Mouse (Mus musculus): ENCODE measurements around the gene Fdxr. TPM values are rescaled to one million over a fixed set of nuclear protein-coding genes. Genes with fewer than 3 reads are reported as not detected.
A peak's percentile ranks its signal among the peaks of the same experiment; 100 is the strongest.

The Fdxr gene
- total and polyA plus RNA-seq, 2 experiments, result 13.7 to 28.3 TPM

DNA sequence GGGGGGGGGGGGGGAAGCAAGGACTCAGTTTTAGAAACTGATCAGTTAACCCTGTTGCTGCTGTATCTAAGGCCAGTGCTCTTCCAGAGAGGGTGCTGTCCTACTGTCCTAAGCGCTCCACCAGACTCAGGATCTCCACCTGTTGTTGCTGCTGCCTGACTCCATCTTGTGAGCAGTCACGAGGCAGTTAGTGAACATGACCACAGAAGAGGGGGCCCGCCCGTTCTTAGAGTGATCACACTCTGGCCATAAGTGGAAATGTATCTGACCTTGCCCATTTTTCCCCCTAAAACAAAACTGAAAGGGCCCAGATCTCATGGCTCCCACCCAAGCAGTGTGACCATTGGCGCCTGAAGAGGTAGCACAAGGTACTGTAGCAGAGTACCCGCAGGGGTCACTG lies 28.9 kb downstream of the Fdxr start:
- Histone ChIP-seq H3K9ac (ENCODE audit: low read depth, low read length) (no peak overlapping the region), H3K4me1 (ENCODE audit: control insufficient read depth, insufficient read depth, low read length) (peaks cover 20% of the 10 kb centered on the region), H3K36me3 (ENCODE audit: control insufficient read depth, insufficient read depth, low read length) (no peaks in the 10 kb centered on the region), H3K27me3 (ENCODE audit: control insufficient read depth, insufficient read depth, low read length) (peaks cover 14% of the 10 kb centered on the region), H3K4me3 (ENCODE audit: insufficient read depth, low read depth, low read length) (no peak overlapping the region), H3K27ac (replicated peaks; ENCODE audit: insufficient read depth, low read depth, low read length) (no peak overlapping the region), H3K79me2 (ENCODE audit: control insufficient read depth, insufficient read depth, low read length) (no peaks in the 10 kb centered on the region)
- DNase-seq (ENCODE audit: extremely low read depth, low read depth, low spot score), result no peak
- WGBS, result 83% methylated on average over 6 of the region's 6 CpGs
- TF ChIP-seq CTCF (IDR thresholded peaks at IDR 0.05; ENCODE audit: low read depth, low read length) (no peak), POLR2A (IDR thresholded peaks at IDR 0.05; ENCODE audit: extremely low read depth, insufficient read depth, low read length) (no peak)

DNA sequence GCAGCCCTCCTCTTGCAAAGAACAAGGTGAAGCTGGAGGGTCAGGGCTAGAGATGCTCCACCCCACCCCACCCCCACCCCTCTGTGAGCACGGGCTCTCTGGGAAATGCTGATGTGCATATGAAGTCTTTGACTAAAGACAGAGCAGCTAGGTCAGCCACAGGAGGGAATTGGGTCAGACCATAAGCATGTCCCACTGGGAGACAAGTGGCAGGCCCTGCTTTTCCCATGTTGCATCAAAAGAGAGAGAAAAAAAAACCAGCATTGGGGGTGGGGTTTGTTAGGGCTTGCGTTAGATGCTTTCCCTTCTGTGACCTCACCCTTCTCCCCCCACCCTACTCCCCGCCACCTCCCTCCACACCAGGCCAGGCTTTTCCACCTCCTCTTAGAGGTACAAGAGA lies 29.6 kb downstream of the Fdxr start:
- Histone ChIP-seq H3K9ac (ENCODE audit: low read depth, low read length) (no peak overlapping the region), H3K4me3 (ENCODE audit: insufficient read depth, low read depth, low read length) (no peak overlapping the region), H3K79me2 (ENCODE audit: control insufficient read depth, insufficient read depth, low read length) (no peaks in the 10 kb centered on the region), H3K4me1 (ENCODE audit: control insufficient read depth, insufficient read depth, low read length) (peaks cover 20% of the 10 kb centered on the region), H3K27me3 (ENCODE audit: control insufficient read depth, insufficient read depth, low read length) (peaks cover 14% of the 10 kb centered on the region), H3K27ac (replicated peaks; ENCODE audit: insufficient read depth, low read depth, low read length) (no peak overlapping the region), H3K36me3 (ENCODE audit: control insufficient read depth, insufficient read depth, low read length) (no peaks in the 10 kb centered on the region)
- no peak for TF ChIP-seq POLR2A (IDR thresholded peaks at IDR 0.05; ENCODE audit: extremely low read depth, insufficient read depth, low read length)
- TF ChIP-seq CTCF (IDR thresholded peaks at IDR 0.05; ENCODE audit: low read depth, low read length), result no peak
- no peak for DNase-seq (ENCODE audit: extremely low read depth, low read depth, low spot score)
- 61% methylated on average over 3 of the region's 3 CpGs for WGBS

DNA sequence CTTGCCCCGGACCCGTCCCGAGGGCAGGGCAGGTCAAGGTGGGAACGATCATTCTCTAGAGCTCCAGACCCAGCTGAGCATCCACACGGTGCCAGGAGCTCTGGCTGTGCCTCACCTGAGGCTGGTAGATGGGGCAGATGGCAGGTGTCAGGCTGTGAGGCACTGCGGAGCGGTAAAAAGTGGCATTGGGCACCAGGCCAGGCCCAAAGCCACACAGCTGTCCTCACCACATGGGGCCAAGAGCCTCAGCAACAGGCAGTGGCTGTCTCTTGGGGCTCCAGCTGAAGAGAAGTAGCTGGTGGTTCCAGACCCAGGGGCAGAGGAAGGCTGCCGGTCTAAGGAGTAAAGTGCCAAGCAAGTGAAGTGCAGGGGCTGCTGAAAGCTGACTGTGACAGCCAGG lies 30.5 kb downstream of the Fdxr start:
- H3K79me2 ChIP-seq (ENCODE audit: control insufficient read depth, insufficient read depth, low read length), result no peaks in the 10 kb centered on the region
- DNase-seq (ENCODE audit: extremely low read depth, low read depth, low spot score), result no peak
- WGBS, result 79% methylated on average over 8 of the region's 8 CpGs
- no peak for TF ChIP-seq CTCF (IDR thresholded peaks at IDR 0.05; ENCODE audit: low read depth, low read length)
- TF ChIP-seq POLR2A (IDR thresholded peaks at IDR 0.05; ENCODE audit: extremely low read depth, insufficient read depth, low read length), result no peak
- H3K36me3 ChIP-seq (ENCODE audit: control insufficient read depth, insufficient read depth, low read length), result no peaks in the 10 kb centered on the region
- H3K27ac ChIP-seq (replicated peaks; ENCODE audit: insufficient read depth, low read depth, low read length), result no peak overlapping the region
- no peak overlapping the region for H3K9ac ChIP-seq (ENCODE audit: low read depth, low read length)
- peaks cover 14% of the 10 kb centered on the region for H3K27me3 ChIP-seq (ENCODE audit: control insufficient read depth, insufficient read depth, low read length)
- H3K4me1 ChIP-seq (ENCODE audit: control insufficient read depth, insufficient read depth, low read length), result peaks cover 20% of the 10 kb centered on the region
- no peak overlapping the region for H3K4me3 ChIP-seq (ENCODE audit: insufficient read depth, low read depth, low read length)

GRCm38 (mm10) chr11:115244840-115245239 lies 32.0 kb downstream of the Fdxr start:
- no peaks in the 10 kb centered on the region for H3K79me2 ChIP-seq (ENCODE audit: control insufficient read depth, insufficient read depth, low read length)
- H3K9ac ChIP-seq (ENCODE audit: low read depth, low read length), result no peak overlapping the region
- DNase-seq (ENCODE audit: extremely low read depth, low read depth, low spot score), result peak; percentile 91
- H3K27ac ChIP-seq (replicated peaks; ENCODE audit: insufficient read depth, low read depth, low read length), result peak overlapping the region; percentile 81
- no peak for TF ChIP-seq CTCF (IDR thresholded peaks at IDR 0.05; ENCODE audit: low read depth, low read length)
- TF ChIP-seq POLR2A (IDR thresholded peaks at IDR 0.05; ENCODE audit: extremely low read depth, insufficient read depth, low read length), result no peak
- H3K4me1 ChIP-seq (ENCODE audit: control insufficient read depth, insufficient read depth, low read length), result peaks cover 19% of the 10 kb centered on the region
- H3K36me3 ChIP-seq (ENCODE audit: control insufficient read depth, insufficient read depth, low read length), result no peaks in the 10 kb centered on the region
- 47% methylated on average over 8 of the region's 8 CpGs for WGBS
- peaks cover 3% of the 10 kb centered on the region for H3K27me3 ChIP-seq (ENCODE audit: control insufficient read depth, insufficient read depth, low read length)
- H3K4me3 ChIP-seq (ENCODE audit: insufficient read depth, low read depth, low read length), result no peak overlapping the region

- no peak overlapping the region for H3K4me3 ChIP-seq (ENCODE audit: insufficient read depth, low read depth, low read length)
- no peaks in the 10 kb centered on the region for H3K27me3 ChIP-seq (ENCODE audit: control insufficient read depth, insufficient read depth, low read length)
- H3K36me3 ChIP-seq (ENCODE audit: control insufficient read depth, insufficient read depth, low read length), result no peaks in the 10 kb centered on the region
- peaks cover 15% of the 10 kb centered on the region for H3K4me1 ChIP-seq (ENCODE audit: control insufficient read depth, insufficient read depth, low read length)
- peak overlapping the region; percentile 33 for H3K9ac ChIP-seq (ENCODE audit: low read depth, low read length)
- DNase-seq (ENCODE audit: extremely low read depth, low read depth, low spot score), result peak; percentile 88
- 37% methylated on average over 12 of the region's 12 CpGs for WGBS
- peak overlapping the region; percentile 81 for H3K27ac ChIP-seq (replicated peaks; ENCODE audit: insufficient read depth, low read depth, low read length)
- H3K79me2 ChIP-seq (ENCODE audit: control insufficient read depth, insufficient read depth, low read length), result no peaks in the 10 kb centered on the region
- TF ChIP-seq CTCF (IDR thresholded peaks at IDR 0.05; ENCODE audit: low read depth, low read length) (0 out of 2 replicates have a peak, but pooled peaks have one; percentile 10), POLR2A (IDR thresholded peaks at IDR 0.05; ENCODE audit: extremely low read depth, insufficient read depth, low read length) (no peak)
These were observed 33.1 kb downstream of the Fdxr start for GRCm38 (mm10) chr11:115243783-115244182.

DNA sequence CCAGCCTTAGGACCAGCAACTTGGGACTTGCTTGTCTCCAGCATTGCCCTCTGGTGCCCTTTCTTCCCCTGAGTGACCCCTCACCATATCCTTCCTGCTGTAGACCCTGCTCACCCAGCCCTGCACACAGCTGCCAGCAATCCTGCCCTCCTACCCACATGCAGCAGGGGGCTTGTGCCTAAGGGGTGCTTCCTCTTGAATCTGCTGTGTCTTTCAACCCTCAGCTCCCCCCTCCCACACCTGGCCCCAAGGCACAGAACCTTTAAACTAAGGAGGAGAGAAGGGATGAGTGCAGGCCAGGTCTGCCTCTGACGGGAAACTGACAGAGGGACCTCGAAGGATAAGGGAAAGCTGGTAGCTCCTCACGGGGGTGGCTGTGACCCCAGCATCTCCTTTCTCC lies 34.1 kb downstream of the Fdxr start:
- H3K4me3 ChIP-seq (ENCODE audit: insufficient read depth, low read depth, low read length), result no peak overlapping the region
- H3K9ac ChIP-seq (ENCODE audit: low read depth, low read length), result no peak overlapping the region
- no peaks in the 10 kb centered on the region for H3K27me3 ChIP-seq (ENCODE audit: control insufficient read depth, insufficient read depth, low read length)
- peaks cover 15% of the 10 kb centered on the region for H3K4me1 ChIP-seq (ENCODE audit: control insufficient read depth, insufficient read depth, low read length)
- TF ChIP-seq CTCF (IDR thresholded peaks at IDR 0.05; ENCODE audit: low read depth, low read length) (no peak), POLR2A (IDR thresholded peaks at IDR 0.05; ENCODE audit: extremely low read depth, insufficient read depth, low read length) (no peak)
- no peak for DNase-seq (ENCODE audit: extremely low read depth, low read depth, low spot score)
- no peaks in the 10 kb centered on the region for H3K79me2 ChIP-seq (ENCODE audit: control insufficient read depth, insufficient read depth, low read length)
- WGBS, result 96% methylated on average over 3 of the region's 3 CpGs
- H3K36me3 ChIP-seq (ENCODE audit: control insufficient read depth, insufficient read depth, low read length), result no peaks in the 10 kb centered on the region
- H3K27ac ChIP-seq (replicated peaks; ENCODE audit: insufficient read depth, low read depth, low read length), result no peak overlapping the region

Measured in liver, adult 2 months (tissue).